Mouse (Mus musculus) gonadal fat pad, adult 2 months (tissue): ENCODE data around the gene Gm6020. TPM values are rescaled to one million over a fixed set of nuclear protein-coding genes. Genes with fewer than 3 reads are reported as not detected.

Experiments used
- polyA plus RNA-seq: library from polyadenylated mRNA; depleted of rRNA; stranded (reverse); fragments of >200 nt; gene quantifications from 2 replicates; pipeline ENCODE4 v1.2.3, GENCODE M21; 2012; rRNA removed

The Gm6020 gene
- polyA plus RNA-seq, 1 experiment = not detected

Other genes with a start within 250 kb of the Gm6020 start
- gene Zfp950, start 43.0 kb upstream of the Gm6020 start, polyA plus RNA-seq = 12.5 and 12.6 TPM in 2 replicates
- gene Gm7102, start 7.6 kb upstream of the Gm6020 start, polyA plus RNA-seq = 0.08 and 0.15 TPM in 2 replicates
- gene Csf2ra, start 44.5 kb downstream of the Gm6020 start, polyA plus RNA-seq = 108 and 120 TPM in 2 replicates
- gene Gm21060, start 113.2 kb downstream of the Gm6020 start, polyA plus RNA-seq = not detected in 2 replicates